Mouse (Mus musculus): ENCODE results near the gene Limch1. TPM values are rescaled to one million over a fixed set of nuclear protein-coding genes. Genes with fewer than 3 reads are reported as not detected.

Gene Limch1
- total RNA-seq, 2 experiments from 2014 or later: 121 to 127 TPM

DNA sequence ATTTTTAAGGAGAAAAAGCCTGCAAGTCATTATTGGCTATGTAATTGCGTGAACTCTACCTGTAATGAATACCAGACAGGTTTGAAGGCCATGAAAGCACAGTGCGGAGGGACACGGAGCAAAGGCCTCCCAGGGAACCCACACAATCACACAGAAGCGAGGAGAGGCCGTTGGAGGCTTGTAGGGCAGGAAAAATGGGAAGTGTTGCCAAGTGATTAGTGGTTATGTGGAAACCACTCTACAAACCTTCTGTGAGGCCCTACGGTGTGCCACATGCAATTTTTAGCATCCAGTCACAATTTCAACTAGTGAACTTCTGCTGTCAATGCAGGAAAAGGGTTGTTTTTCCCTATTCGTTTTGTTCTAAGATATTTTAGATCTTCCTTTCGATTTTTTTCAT lies 212.5 kb downstream of the Limch1 start:
- TF ChIP-seq CTCF (IDR thresholded peaks at IDR 0.05): no peak
- intact Hi-C loops (cut with DNase I): no loop called here
- DNase-seq (ENCODE audit: extremely low spot score in 1 of 2, low spot score in 2 of 2): no peak
- H3K27ac ChIP-seq: no peak overlapping the region
- H3K4me3 ChIP-seq: no peak overlapping the region

DNA sequence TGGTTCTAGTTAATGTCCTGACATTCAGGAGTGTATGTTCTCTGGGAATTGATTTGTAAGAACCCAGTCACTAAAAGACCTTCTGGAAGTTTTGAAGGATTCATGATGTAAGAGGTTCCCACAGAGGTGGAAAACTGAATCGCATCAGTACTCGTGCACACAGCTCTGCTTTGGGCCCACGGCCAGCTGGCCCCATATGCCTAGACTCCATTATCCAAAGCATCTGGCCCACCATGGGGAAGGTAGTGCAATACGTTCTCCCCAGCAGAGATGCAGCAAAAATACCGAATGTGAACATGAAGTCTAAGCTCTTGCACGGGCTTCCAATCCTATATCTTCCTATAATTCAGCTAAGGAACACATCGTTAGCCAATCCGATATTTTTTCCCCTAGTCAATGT lies 214.3 kb downstream of the Limch1 start:
- TF ChIP-seq CTCF (IDR thresholded peaks at IDR 0.05): no peak
- DNase-seq (ENCODE audit: extremely low spot score in 1 of 2, low spot score in 2 of 2): no peak

DNA sequence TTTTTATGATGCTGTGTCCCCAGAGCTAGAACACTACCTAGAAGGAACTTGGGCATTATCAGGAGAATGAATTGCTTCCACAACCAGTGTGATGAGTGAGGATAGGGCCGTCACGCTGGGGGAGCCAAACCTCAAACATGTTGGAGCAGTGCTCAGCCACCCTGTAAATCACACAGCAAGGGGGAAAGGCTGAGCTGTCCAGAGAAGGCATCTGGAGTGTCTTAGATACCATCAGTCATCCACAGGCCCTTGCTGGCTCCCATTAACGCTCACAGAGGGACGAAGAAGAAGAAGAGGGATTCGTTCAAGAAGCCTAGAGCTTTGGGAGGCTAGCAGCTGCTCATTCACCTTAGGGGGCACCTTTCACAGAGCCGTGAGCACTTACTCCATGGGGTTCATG lies 219.8 kb downstream of the Limch1 start:
- no peak for DNase-seq (ENCODE audit: extremely low spot score in 1 of 2, low spot score in 2 of 2)
- no peak for TF ChIP-seq CTCF (IDR thresholded peaks at IDR 0.05)
- no peak overlapping the region for H3K27ac ChIP-seq
- intact Hi-C loops (cut with DNase I): no loop called here
- no peak overlapping the region for H3K4me3 ChIP-seq

More for the DNA sequence above, 214.3 kb downstream of the Limch1 start:
- intact Hi-C loops (cut with DNase I): no loop called here
- no peak overlapping the region for H3K4me3 ChIP-seq
- H3K27ac ChIP-seq: no peak overlapping the region

DNA sequence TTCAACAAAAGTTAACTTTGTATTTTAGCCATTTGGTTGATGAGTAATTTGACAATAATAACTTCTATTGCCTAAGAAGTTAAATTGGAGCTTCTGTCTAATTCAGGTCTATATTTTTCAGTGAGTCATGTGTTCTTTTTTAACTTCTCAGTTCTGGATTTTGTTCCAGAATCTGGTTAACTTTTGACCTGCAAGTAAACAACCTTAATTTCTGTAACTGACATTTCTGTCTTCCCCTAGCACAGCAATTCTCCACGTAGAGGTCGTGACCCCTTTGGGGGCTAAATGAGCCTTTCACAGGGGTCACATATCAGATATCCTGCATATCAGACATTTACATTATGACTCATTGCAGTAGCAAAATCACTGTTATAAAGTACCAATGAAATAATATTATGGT lies 221.5 kb downstream of the Limch1 start:
- H3K27ac ChIP-seq: peak overlapping the region; percentile 72; the same call in 1 of the 2 replicates
- TF ChIP-seq CTCF (IDR thresholded peaks at IDR 0.05): no peak
- intact Hi-C loops (cut with DNase I): no loop called here
- no peak overlapping the region for H3K4me3 ChIP-seq
- no peak for DNase-seq (ENCODE audit: extremely low spot score in 1 of 2, low spot score in 2 of 2)

DNA sequence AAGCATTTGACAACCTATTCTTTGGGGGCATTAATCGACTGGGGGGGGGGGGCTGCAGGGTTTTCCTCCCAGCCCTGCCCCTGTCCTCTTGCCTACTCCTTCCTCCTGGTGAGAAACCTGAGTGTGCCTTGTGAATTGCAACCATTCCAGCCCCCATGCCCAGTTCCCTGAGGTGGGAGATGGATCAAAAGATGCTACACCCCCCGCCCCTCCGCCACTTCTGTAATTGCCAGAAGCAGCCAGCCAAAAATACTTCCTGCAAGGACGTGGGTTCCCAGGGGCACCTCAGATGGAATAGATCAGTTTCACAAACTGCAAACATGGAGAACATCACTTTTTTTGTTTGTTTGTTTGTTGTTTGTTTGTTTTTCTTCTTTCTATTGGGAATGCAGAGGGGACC lies 222.0 kb downstream of the Limch1 start:
- DNase-seq (ENCODE audit: extremely low spot score in 1 of 2, low spot score in 2 of 2): no peak
- peak overlapping the region; percentile 72; the same call in 1 of the 2 replicates for H3K27ac ChIP-seq
- no peak overlapping the region; the same call in 1 of the 2 replicates for H3K4me3 ChIP-seq
- intact Hi-C loops (cut with DNase I): no loop called here
- TF ChIP-seq CTCF (IDR thresholded peaks at IDR 0.05): no peak

DNA sequence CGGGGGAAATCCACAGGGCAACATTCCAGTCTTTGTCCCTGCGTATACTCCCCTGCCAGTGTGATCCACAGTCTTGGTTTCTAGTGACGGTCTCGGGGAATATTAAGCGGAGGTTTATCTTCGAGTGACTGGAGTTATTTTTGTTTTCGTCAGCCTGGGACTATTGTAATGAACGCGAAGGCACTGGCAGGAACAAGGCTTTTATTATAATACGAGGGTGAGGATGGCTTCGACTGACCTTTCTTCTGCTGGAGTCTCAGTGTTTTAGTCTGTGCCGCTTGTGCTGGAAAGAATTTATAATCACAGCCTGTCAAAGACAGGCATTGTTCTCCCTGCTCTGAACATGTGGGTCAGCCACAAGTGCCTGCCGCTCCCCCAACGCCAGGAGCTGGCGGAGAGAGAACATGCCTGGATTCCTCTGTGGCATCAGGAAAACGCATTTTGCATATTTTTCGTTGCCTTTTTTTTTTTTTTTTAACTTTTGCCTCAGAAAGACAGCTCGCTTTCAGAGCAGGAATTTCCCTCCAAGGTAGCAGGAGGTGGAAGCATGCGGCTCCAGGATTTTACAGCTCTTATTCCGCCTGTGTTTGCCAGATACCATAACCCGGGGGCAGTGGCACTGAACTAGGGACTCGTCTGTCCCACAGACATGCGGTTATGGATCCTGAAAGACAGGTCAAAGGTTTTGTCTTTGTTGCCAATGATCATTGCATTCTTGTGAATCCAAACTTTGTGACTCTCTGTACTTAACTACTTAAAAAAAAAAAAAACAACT lies 222.6 kb downstream of the Limch1 start:
- H3K27ac ChIP-seq: peak overlapping the region; percentile 72; the same call in 1 of the 2 replicates
- DNase-seq (ENCODE audit: extremely low spot score in 1 of 2, low spot score in 2 of 2): peak in 1 of 2 experiments; percentile 50
- TF ChIP-seq CTCF (IDR thresholded peaks at IDR 0.05): no peak
- H3K4me3 ChIP-seq: peak overlapping the region; percentile 33
- intact Hi-C loops (cut with DNase I): no loop called here

DNA sequence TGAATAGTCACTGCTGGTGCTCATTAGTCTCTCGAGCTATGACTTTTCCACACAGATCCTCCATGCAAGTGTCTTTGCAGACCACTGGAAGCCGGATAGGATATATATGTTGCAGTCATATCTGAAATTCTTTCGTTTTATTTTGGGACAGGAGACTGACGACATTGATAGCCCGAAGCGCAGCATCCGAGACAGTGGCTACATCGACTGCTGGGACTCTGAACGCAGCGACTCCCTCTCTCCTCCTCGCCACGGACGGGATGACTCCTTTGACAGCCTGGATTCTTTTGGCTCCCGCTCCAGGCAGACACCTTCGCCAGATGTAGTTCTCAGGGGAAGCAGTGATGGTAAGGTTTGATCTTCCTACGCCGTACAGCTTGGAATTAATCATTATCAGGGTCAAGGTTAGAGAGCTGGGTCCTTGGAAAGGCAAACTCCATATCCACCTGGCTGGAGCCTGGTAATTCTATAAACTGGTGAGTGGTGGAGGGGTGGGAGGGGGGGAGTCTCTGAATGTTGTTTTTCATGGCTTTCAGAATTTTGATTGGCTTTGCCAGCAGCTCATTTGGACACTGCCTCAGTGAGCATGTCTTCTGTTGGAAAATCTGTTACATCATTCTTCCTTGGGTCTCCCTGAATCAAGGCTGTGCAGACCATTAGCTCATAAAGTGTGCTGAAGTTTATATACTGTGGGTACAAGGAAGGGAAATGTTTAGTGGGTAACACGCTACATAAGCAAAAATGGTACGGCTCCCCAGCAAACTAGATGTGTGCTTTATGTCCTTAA lies 223.5 kb downstream of the Limch1 start:
- H3K27ac ChIP-seq: peak overlapping the region; percentile 72
- intact Hi-C loops (cut with DNase I): no loop called here
- H3K4me3 ChIP-seq: peak overlapping the region; percentile 33
- DNase-seq (ENCODE audit: extremely low spot score in 1 of 2, low spot score in 2 of 2): no peak
- no peak for TF ChIP-seq CTCF (IDR thresholded peaks at IDR 0.05)

DNA sequence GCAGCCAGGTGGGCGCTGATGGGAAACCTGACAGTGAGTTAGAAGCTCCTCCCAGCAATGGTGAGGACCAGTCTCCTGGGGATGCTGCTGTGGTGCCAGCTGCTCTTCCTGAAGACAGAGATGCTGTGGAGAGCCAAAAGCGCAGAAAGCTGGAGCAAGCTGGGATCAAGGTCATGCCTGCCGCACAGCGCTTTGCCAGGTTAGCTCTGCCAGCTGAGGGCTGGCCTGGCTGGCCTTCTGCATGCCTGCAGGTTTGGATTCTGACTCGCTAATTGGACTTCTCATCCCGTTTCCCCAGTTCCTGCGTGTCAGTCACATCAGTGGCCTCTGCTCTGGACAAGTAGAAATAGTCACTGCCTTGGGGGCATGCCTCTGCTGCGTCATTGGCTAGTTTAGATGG lies 230.0 kb downstream of the Limch1 start:
- no peak overlapping the region for H3K27ac ChIP-seq
- TF ChIP-seq CTCF (IDR thresholded peaks at IDR 0.05): no peak
- no peak overlapping the region for H3K4me3 ChIP-seq
- DNase-seq (ENCODE audit: extremely low spot score in 1 of 2, low spot score in 2 of 2): no peak
- intact Hi-C loops (cut with DNase I): no loop called here

DNA sequence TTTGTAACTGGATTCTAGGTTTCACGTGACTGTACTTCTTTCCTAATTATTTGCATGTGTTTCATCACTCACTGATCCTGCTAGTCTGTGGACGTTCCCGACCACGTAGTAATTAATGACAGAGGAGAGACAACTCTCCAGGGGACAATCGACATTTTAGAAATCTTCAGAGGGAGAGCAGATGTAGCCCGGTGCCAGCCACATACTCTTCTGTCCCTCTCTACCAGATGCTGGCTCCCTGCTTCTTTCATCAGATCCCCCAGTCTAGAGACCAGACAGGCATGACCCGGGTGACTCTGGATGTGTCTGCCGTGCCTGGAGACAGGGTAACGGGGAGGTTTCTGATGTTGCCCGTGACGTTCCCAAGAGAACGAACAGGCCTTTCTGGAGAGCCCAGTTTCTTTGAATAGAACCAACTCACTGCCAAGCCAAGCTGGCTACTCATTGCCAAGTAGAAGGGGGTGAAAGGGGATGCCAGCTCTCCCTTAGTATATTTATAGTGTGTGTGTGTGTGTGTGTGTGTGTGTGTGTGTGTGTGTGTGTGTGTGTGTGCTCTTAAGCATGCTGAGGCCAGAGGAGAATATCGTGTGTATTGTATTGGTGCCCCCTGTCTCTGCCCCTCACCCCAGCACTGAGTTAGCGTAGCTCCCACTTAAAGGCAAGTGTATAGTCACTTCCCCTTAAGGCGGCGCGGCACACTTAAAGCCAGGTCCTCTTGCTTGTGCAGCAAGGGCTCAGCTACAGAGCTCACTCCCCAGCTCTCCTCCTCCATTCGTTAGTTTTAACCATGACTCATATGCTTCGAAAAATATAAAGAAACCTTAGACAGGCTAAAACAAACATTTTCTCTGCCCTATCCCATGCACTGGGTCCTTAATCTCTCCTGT lies 233.9 kb downstream of the Limch1 start:
- no peak for DNase-seq (ENCODE audit: extremely low spot score in 1 of 2, low spot score in 2 of 2)
- intact Hi-C loops (cut with DNase I): loop anchor here (5.0 kb wide), 1 partner anchor 232 kb away; the partner anchor contains the start of gene Limch1
- no peak overlapping the region for H3K4me3 ChIP-seq
- no peak for TF ChIP-seq CTCF (IDR thresholded peaks at IDR 0.05)
- H3K27ac ChIP-seq: peak overlapping the region; percentile 48; the same call in 1 of the 2 replicates

DNA sequence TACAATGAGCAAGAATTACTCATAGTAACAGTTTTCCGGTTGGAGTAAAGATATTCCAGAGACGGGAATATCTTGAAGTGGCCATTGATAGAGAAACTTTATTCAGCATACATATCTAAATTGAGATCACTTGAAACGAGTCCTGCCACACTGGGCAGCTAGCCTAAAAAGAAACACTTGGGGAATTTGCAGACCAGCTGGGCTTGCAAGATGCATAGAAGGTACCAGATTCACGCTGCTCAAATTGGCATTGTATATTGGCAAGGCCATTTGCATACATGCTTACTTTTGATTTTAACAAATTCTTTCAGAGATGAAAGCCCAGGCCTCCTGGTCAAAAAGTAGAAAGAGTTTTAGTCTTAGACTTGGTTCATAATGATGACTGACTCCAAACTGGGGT lies 235.2 kb downstream of the Limch1 start:
- TF ChIP-seq CTCF (IDR thresholded peaks at IDR 0.05): no peak
- Histone ChIP-seq H3K27ac (peak overlapping the region; percentile 11; the same call in 1 of the 2 replicates), H3K4me3 (no peak overlapping the region)
- intact Hi-C loops (cut with DNase I): loop anchor here (5.0 kb wide), 1 partner anchor 234 kb away; the partner anchor contains the start of gene Limch1
- DNase-seq (ENCODE audit: extremely low spot score in 1 of 2, low spot score in 2 of 2): peak in 1 of 2 experiments; percentile 33

DNA sequence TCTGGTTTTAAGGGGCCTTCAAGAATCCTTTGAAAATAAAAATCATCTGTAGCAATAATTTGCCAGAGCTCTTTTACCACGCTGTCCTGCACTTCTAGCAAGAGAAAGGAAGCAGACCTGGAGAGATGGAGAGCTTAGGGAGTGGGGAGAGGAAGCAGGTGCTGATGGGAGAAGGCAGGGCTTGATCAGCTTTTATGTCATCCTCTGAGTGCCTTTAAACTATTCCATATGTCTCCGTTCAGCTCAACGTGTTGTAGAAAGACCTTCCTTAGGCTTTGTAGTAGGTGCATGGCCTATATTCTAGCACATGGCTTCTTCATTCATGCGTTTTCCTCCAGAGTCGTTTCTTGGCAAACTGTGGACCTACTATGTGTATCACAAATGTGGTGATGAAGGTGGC lies 237.5 kb downstream of the Limch1 start:
- intact Hi-C loops (cut with DNase I): loop anchor here (5.0 kb wide), 1 partner anchor 236 kb away; the partner anchor contains the start of gene Limch1
- Histone ChIP-seq H3K4me3 (no peak overlapping the region), H3K27ac (no peak overlapping the region)
- no peak for TF ChIP-seq CTCF (IDR thresholded peaks at IDR 0.05)
- DNase-seq (ENCODE audit: extremely low spot score in 1 of 2, low spot score in 2 of 2): no peak

All from left cerebral cortex, adult 2 months (tissue).